Mouse (Mus musculus): Measurements from ENCODE around the gene Fgd5. TPM values are rescaled to one million over a fixed set of nuclear protein-coding genes. Genes with fewer than 3 reads are reported as not detected.

Fgd5 gene
- polyA plus RNA-seq, 1 experiment from 2014 or later = 8.0 TPM

- Histone ChIP-seq H3K4me2 (no peak overlapping the region), H3K4me1 (replicated peaks; ENCODE audit: control insufficient read depth, insufficient read depth, low read length) (no peaks in the 10 kb centered on the region)
Measured at GRCm38 (mm10) chr6:91966006-91966405, 12.7 kb upstream of the Fgd5 start.

DNA sequence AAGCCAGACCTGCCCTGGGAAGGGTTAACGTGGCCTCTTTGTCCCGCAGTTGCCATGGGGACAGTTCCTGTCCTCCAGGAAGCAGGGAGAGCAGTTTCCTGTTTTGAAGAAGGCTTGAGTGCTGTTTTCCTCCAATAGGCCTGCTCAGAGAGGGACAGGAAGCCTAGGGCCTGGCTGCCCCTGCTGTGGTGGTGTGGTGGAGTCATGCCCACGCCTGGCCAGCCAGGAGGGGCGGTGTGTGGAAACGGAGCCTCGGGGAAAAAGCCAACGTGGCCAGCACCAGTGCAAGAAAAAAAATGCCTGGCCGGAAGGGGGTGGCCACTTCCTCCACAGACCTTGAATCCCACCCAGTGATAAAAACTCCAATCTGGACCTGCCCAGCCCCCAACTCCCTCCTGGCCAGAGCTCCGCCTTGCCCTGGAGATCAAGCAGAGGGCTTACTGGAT is 6.5 kb upstream of the Fgd5 start:
- Histone ChIP-seq H3K27me3 (replicated peaks; ENCODE audit: control insufficient read depth, insufficient read depth, low read length) (peaks cover 5% of the 10 kb centered on the region), H3K27ac (ENCODE audit: low read depth, low read length) (peak overlapping the region; percentile 45; the same call in 1 of the 2 replicates), H3K9me3 (ENCODE audit: control insufficient read depth, low read length) (no peaks in the 10 kb centered on the region), H3K4me3 (ENCODE audit: low read depth, low read length) (no peak overlapping the region), H3K4me2 (no peak overlapping the region), H3K9ac (ENCODE audit: low read depth, low read length) (no peak overlapping the region), H3K36me3 (ENCODE audit: control insufficient read depth, insufficient read depth, low read length) (no peaks in the 10 kb centered on the region), H3K4me1 (replicated peaks; ENCODE audit: control insufficient read depth, insufficient read depth, low read length) (peaks cover 15% of the 10 kb centered on the region)
- 23% methylated on average over 9 of the region's 9 CpGs for WGBS
- ATAC-seq (replicated peaks; ENCODE audit: low FRiP score) = peak; percentile 56
- peak; percentile 53 for DNase-seq (ENCODE audit: low spot score)

More at GRCm38 (mm10) chr6:91966006-91966405, 12.7 kb upstream of the Fgd5 start:
- no peaks in the 10 kb centered on the region for H3K27me3 ChIP-seq (replicated peaks; ENCODE audit: control insufficient read depth, insufficient read depth, low read length)
- 56% methylated on average over 6 of the region's 6 CpGs for WGBS
- ATAC-seq (replicated peaks; ENCODE audit: low FRiP score) (no peak), DNase-seq (ENCODE audit: low spot score) (no peak)
- no peak overlapping the region for H3K4me3 ChIP-seq (ENCODE audit: low read depth, low read length)
- no peak overlapping the region for H3K9ac ChIP-seq (ENCODE audit: low read depth, low read length)
- no peak overlapping the region for H3K27ac ChIP-seq (ENCODE audit: low read depth, low read length)
- no peaks in the 10 kb centered on the region for H3K36me3 ChIP-seq (ENCODE audit: control insufficient read depth, insufficient read depth, low read length)
- H3K9me3 ChIP-seq (ENCODE audit: control insufficient read depth, low read length) = no peaks in the 10 kb centered on the region

DNA sequence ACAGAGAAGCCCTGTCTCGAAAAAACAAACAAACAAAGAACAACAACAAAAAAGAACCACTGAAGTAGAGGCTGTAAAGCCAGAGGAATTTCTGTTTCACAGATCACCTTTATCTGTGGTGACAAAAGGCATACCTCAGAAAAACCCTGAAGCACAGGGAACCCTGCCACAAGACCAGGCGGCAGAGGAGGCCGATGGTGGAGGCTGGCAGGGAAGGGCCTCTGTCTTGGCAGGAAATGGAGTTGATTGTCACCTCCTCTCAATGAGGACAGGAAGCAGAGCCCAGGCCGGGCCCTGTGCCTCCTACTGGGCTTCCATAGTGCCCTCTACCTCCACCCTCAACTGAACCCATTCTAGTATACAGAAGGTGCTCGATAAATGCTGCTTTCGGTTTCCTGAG is 4.7 kb upstream of the Fgd5 start:
- peaks cover 15% of the 10 kb centered on the region for H3K4me1 ChIP-seq (replicated peaks; ENCODE audit: control insufficient read depth, insufficient read depth, low read length)
- H3K4me3 ChIP-seq (ENCODE audit: low read depth, low read length) = no peak overlapping the region
- ATAC-seq (replicated peaks; ENCODE audit: low FRiP score) = no peak
- no peak for DNase-seq (ENCODE audit: low spot score)
- no peaks in the 10 kb centered on the region for H3K9me3 ChIP-seq (ENCODE audit: control insufficient read depth, low read length)
- 54% methylated on average over 6 of the region's 6 CpGs for WGBS
- peaks cover 23% of the 10 kb centered on the region for H3K27me3 ChIP-seq (replicated peaks; ENCODE audit: control insufficient read depth, insufficient read depth, low read length)
- H3K36me3 ChIP-seq (ENCODE audit: control insufficient read depth, insufficient read depth, low read length) = no peaks in the 10 kb centered on the region
- H3K27ac ChIP-seq (ENCODE audit: low read depth, low read length) = no peak overlapping the region
- H3K4me2 ChIP-seq = no peak overlapping the region
- no peak overlapping the region for H3K9ac ChIP-seq (ENCODE audit: low read depth, low read length)

- Histone ChIP-seq H3K4me2 (peak overlapping the region; percentile 75), H3K27ac (ENCODE audit: low read depth, low read length) (no peak overlapping the region), H3K36me3 (ENCODE audit: control insufficient read depth, insufficient read depth, low read length) (no peaks in the 10 kb centered on the region), H3K27me3 (replicated peaks; ENCODE audit: control insufficient read depth, insufficient read depth, low read length) (peaks cover 40% of the 10 kb centered on the region), H3K9ac (ENCODE audit: low read depth, low read length) (peak overlapping the region; percentile 54), H3K4me3 (ENCODE audit: low read depth, low read length) (peak overlapping the region; percentile 59), H3K4me1 (replicated peaks; ENCODE audit: control insufficient read depth, insufficient read depth, low read length) (no peaks in the 10 kb centered on the region), H3K9me3 (ENCODE audit: control insufficient read depth, low read length) (no peaks in the 10 kb centered on the region)
- DNase-seq (ENCODE audit: low spot score) = peak; percentile 38
- 3% methylated on average over 23 of the region's 23 CpGs for WGBS
- ATAC-seq (replicated peaks; ENCODE audit: low FRiP score) = no peak
Measured at GRCm38 (mm10) chr6:91979301-91979996, 771 bp downstream of the Fgd5 start.

DNA sequence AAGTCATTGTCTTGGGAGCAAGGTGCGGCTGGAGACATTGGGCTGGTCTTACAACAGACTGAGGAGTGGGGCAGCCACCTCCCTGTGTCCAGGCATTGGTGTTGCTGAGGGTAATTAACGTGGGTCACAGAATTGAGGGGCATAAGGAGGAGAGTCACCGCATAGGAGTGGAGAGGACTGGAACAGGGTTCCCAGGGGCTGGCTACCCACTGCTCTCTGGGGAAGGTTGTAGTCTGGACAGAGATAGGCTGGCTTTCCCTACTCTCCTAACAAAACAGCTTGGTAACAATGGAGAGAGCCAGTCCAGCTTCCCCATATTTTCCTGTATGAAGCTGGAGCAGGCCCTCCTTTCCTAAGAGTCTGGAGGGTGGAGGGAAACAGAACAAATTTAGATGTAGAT is 1.3 kb downstream of the Fgd5 start:
- Histone ChIP-seq H3K27me3 (replicated peaks; ENCODE audit: control insufficient read depth, insufficient read depth, low read length) (peaks cover 40% of the 10 kb centered on the region), H3K9me3 (ENCODE audit: control insufficient read depth, low read length) (no peaks in the 10 kb centered on the region), H3K36me3 (ENCODE audit: control insufficient read depth, insufficient read depth, low read length) (no peaks in the 10 kb centered on the region), H3K27ac (ENCODE audit: low read depth, low read length) (no peak overlapping the region), H3K9ac (ENCODE audit: low read depth, low read length) (peak overlapping the region; percentile 26; the same call in 1 of the 2 replicates), H3K4me2 (peak overlapping the region; percentile 75), H3K4me3 (ENCODE audit: low read depth, low read length) (peak overlapping the region; percentile 59), H3K4me1 (replicated peaks; ENCODE audit: control insufficient read depth, insufficient read depth, low read length) (no peaks in the 10 kb centered on the region)
- WGBS = 45% methylated on average over 3 of the region's 3 CpGs
- DNase-seq (ENCODE audit: low spot score) = no peak
- ATAC-seq (replicated peaks; ENCODE audit: low FRiP score) = no peak

GRCm38 (mm10) chr6:91990101-91990500 is 11.4 kb downstream of the Fgd5 start:
- 0 out of 2 replicates have a peak, but pooled peaks cover 4% of the 10 kb centered on the region for H3K36me3 ChIP-seq (ENCODE audit: control insufficient read depth, insufficient read depth, low read length)
- H3K9ac ChIP-seq (ENCODE audit: low read depth, low read length) = no peak overlapping the region
- H3K4me3 ChIP-seq (ENCODE audit: low read depth, low read length) = no peak overlapping the region
- H3K27me3 ChIP-seq (replicated peaks; ENCODE audit: control insufficient read depth, insufficient read depth, low read length) = no peaks in the 10 kb centered on the region
- ATAC-seq (replicated peaks; ENCODE audit: low FRiP score) (no peak), DNase-seq (ENCODE audit: low spot score) (no peak)
- 86% methylated on average over 8 of the region's 8 CpGs for WGBS
- peaks cover 27% of the 10 kb centered on the region for H3K4me1 ChIP-seq (replicated peaks; ENCODE audit: control insufficient read depth, insufficient read depth, low read length)
- H3K27ac ChIP-seq (ENCODE audit: low read depth, low read length) = no peak overlapping the region
- no peak overlapping the region for H3K4me2 ChIP-seq
- H3K9me3 ChIP-seq (ENCODE audit: control insufficient read depth, low read length) = no peaks in the 10 kb centered on the region

- no peak overlapping the region for H3K4me3 ChIP-seq (ENCODE audit: low read depth, low read length)
- H3K9ac ChIP-seq (ENCODE audit: low read depth, low read length) = no peak overlapping the region
- H3K36me3 ChIP-seq (ENCODE audit: control insufficient read depth, insufficient read depth, low read length) = 0 out of 2 replicates have a peak, but pooled peaks cover 4% of the 10 kb centered on the region
- H3K4me1 ChIP-seq (replicated peaks; ENCODE audit: control insufficient read depth, insufficient read depth, low read length) = peaks cover 27% of the 10 kb centered on the region
- H3K27me3 ChIP-seq (replicated peaks; ENCODE audit: control insufficient read depth, insufficient read depth, low read length) = no peaks in the 10 kb centered on the region
- no peaks in the 10 kb centered on the region for H3K9me3 ChIP-seq (ENCODE audit: control insufficient read depth, low read length)
- no peak overlapping the region for H3K27ac ChIP-seq (ENCODE audit: low read depth, low read length)
- WGBS = 62% methylated on average over 2 of the region's 2 CpGs
- no peak overlapping the region for H3K4me2 ChIP-seq
- DNase-seq (ENCODE audit: low spot score) = no peak
- peak; percentile 66 for ATAC-seq (replicated peaks; ENCODE audit: low FRiP score)
Measured at GRCm38 (mm10) chr6:91992823-91993222, 14.1 kb downstream of the Fgd5 start.

DNA sequence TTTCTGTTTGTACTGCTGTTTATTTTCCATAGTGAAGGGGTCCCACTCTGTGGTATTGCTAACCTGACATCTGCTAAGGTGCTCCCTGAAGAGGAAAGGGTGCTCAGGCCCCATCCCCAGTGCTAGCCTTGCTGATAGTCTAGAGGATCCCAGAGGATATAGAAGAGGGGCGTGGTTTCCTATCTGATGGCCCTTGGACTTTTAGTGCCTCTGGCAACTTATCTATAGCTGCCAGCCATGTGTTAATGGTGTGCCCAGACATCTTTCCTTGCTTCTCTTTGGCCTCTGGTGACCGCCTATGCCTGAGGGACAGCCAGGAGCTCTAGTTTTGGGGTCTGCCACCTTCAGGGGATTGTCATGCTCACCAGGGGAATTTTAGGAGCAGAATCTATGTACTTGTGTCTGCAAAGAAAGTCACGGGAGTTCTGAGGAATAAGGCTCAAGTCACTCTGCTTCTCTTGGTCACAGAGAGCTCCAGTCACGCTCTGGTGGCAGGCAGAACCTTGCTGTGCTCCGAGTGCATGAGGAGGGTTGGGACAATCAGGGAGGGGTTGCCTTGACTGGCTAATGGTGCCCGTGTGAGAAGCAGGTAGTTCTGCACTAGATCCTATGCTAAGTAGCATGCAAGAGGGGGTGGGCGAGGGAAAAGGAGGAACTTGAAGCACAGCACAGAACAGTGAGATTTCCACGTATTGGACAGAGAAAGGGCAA is 15.3 kb downstream of the Fgd5 start:
- Histone ChIP-seq H3K27ac (ENCODE audit: low read depth, low read length) (peak overlapping the region; percentile 25; the same call in 1 of the 2 replicates), H3K9ac (ENCODE audit: low read depth, low read length) (peak overlapping the region; percentile 14; the same call in 1 of the 2 replicates), H3K9me3 (ENCODE audit: control insufficient read depth, low read length) (no peaks in the 10 kb centered on the region), H3K36me3 (ENCODE audit: control insufficient read depth, insufficient read depth, low read length) (no peaks in the 10 kb centered on the region), H3K27me3 (replicated peaks; ENCODE audit: control insufficient read depth, insufficient read depth, low read length) (no peaks in the 10 kb centered on the region), H3K4me2 (peak overlapping the region; percentile 22; the same call in 1 of the 2 replicates), H3K4me3 (ENCODE audit: low read depth, low read length) (no peak overlapping the region), H3K4me1 (replicated peaks; ENCODE audit: control insufficient read depth, insufficient read depth, low read length) (peaks cover 27% of the 10 kb centered on the region)
- DNase-seq (ENCODE audit: low spot score) = no peak
- peak; percentile 85 for ATAC-seq (replicated peaks; ENCODE audit: low FRiP score)
- WGBS = 48% methylated on average over 8 of the region's 8 CpGs
